Mouse (Mus musculus) monocyte, adult 2 months (primary cell): Measurements from ENCODE around the gene Serpina3n.
A peak's percentile ranks its signal among the peaks of the same experiment; 100 is the strongest.
"Not testable (repeated sequence)": the region's sequence is repeated elsewhere in the genome, so short reads cannot be mapped to it uniquely, and the experiment has no call there.

Experiments
- DNase-seq, 2 experiments: peaks; one replicate each; pipeline ENCODE4 v3.0.0; 2022; ENCODE audit warnings: low spot score in 2 of 2, low read depth in 1 of 2

Gene Serpina3n

GRCm38 (mm10) chr12:104406454-104406885, at the start of gene Serpina3n:
TSS of gene Serpina3n (plus strand) at chr12:104406729.
- no peak for DNase-seq

DNA sequence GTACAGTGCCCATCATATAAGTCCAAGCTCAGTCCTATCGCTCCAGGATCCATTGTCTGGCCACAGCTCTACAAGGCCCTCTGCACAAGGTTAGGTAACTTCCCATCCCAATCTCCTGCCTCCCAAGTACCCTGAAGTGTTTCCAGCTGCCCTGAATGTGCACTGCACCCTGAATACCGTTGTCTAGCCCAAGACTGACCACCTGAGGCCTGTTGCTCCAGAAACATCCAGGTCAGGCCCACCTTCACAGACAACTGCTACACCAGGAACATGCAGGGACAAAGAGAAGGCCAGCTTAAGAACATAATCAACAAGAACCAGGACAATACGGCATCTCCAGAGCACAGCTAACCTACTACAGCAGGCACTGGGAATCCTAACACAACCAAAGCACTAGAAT, 36.5 kb upstream of the Serpina3n start:
- no peak for DNase-seq

GRCm38 (mm10) chr12:104377179-104377578, 29.4 kb upstream of the Serpina3n start:
- not testable (repeated sequence) for DNase-seq

GRCm38 (mm10) chr12:104378351-104378750, 28.2 kb upstream of the Serpina3n start:
- DNase-seq = not testable (repeated sequence)

DNA sequence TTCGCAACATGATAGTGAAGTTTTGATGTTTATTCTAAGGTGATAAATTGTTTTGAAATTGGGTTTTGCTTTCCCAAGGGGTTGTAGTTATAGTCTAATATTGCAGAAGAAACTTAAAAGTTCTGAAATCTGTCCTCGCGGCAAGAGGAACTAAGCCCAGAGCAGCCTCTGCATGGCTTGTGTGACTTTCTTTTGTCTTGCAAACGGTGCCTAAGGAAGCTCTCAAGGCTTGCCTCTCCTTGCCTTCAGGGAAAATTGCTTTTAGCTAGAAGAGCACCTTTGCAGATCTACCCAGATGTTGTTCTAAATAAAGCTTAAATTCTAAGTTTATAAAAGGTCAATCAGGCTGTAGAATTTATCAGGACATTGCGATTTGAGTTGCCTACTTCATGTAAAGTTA, 27.7 kb upstream of the Serpina3n start:
- DNase-seq = not testable (repeated sequence)

GRCm38 (mm10) chr12:104379856-104380255, 26.7 kb upstream of the Serpina3n start:
- no peak for DNase-seq

DNA sequence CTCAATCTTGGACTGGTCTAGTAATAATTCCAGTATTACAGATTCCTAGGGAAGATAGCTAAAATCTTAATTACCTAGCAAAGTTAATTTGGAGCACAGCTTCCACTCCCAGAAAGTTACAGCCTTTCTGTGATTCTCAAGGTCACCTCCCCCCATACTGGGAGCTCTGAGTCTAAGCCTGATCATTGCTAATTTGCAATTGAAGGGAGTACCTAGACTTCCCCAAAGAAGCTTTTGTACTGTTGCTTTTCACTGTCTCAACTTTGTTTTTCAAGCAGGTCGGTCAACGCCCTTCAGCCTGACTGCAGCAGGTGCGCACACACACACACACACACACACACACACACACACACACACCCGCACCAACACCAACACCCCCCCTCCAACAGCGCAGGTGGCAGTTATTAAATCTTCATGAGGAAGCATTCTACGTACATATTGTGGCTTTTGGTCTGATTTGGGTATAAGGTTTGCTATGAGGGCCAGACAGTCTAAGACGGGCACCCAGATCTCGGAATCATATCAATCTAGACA, 25.4 kb upstream of the Serpina3n start:
- DNase-seq = not testable (repeated sequence)

DNA sequence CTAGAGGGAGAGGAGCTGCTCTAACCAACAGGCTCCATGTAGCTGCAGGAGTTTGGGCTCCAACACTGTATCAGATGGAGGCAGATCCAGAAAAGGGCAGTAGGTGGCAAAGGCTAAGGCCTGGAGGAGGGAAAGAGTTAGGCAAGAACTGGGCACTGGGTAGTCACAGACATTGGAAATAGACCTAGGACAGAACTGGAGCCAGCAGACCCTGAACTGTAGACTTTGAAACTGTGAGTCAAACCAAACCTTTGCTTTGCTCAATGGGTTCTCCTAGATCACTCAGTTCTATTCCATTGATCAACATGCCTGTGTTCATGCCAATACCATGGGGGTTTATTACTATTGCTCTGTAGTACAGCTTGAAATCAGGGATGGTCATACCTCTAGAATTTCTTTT, 20.5 kb upstream of the Serpina3n start:
- not testable (repeated sequence) for DNase-seq

GRCm38 (mm10) chr12:104386878-104387277, 19.7 kb upstream of the Serpina3n start:
- DNase-seq = not testable (repeated sequence)

DNA sequence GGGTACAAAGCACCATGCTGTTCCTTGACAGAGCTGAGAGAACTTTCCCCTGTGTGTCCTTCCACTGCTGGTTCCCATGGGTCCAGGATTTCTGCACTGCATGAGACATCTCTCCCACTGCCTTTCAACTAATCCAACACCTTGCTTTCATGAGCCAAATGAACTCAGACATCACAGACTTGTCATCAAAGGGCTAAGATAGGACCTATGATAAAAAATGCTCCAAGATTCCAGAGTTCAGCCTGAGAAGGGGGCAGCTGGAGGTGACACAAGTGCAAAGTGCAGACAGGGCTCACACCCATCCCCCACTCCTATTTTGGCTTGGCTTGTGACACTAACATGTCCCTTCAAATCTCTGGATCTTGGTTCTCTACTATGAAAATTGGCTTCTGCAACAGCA, 18.1 kb upstream of the Serpina3n start:
- no peak for DNase-seq

DNA sequence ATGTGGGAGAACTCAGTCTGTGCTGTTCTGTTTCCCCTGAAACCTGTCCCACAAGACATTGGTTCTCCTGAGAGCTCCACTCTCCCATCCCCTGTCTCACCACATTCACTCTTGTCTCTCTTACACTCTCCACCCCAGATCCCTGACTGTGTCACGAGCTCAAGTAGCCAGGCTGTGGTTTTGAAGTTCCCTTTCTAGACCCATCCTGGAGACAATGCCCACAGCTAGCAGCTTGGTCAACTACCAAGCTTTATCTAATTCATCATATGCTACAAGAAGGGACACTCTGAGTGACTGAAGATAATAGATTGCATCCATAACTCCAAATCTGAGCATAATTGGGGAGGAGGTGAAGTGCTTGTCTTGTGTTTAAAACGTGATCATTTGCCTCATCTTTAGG, 15.5 kb upstream of the Serpina3n start:
- DNase-seq = not testable (repeated sequence)

DNA sequence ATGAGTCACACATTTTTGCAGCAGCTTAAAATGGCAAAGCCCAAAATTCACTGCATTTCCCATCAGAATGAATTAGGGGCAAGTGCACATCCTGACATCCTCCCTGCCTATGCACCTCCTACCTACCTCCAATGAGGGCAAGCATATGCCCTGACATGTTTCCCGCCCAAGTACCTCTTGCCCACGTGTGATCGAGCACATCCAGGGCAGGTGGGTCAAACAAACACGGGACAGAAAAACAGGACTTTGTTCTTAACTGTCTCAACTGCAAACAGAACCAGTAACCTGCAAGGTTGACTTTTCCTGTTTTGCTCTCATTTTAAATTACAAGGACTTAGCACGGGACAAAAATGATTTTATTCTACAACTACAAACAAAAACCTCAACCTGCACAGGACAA, 2.6 kb upstream of the Serpina3n start:
- no peak for DNase-seq

- DNase-seq = no peak
Measured at GRCm38 (mm10) chr12:104412507-104412906, 6.0 kb downstream of the Serpina3n start.

DNA sequence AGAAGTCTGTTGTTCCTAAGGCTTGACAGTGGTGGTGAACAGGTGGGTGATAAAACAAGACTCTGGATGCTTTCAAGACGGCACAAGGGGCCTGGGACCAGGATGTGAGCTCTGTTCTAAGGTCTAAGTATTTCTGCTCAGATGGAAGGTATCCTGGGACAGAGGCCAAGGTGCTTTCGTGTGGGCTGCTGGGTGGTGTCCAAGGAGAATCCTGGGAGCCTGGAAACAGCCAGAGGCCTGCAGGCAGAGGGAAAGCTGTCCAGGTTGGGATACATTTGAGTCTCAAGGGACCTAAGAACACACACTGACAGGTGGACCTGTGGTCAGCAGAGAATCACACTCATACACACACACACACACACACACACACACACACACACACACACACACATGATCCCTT, 8.0 kb downstream of the Serpina3n start:
- no peak for DNase-seq

GRCm38 (mm10) chr12:104415625-104416315, 9.2 kb downstream of the Serpina3n start:
- DNase-seq = no peak

GRCm38 (mm10) chr12:104418340-104419135, 12.0 kb downstream of the Serpina3n start:
- DNase-seq = peak in 1 of 2 experiments; percentile 15

DNA sequence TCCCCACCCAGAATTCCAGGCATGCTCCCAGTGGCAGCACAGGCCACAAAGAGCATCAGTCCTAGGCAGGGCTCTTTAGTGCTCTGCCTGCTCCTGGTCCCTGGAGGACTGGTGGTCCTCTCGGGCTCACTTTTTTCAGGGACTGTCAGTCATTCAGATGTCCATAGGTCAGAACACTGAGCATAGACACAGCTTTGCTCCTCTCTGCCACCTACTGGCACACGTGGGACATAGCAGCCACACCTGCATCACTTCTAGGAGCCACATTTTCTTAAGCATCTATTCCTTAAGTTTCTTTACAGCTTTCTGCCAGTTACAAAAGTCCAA, 12.6 kb downstream of the Serpina3n start:
- no peak for DNase-seq

DNA sequence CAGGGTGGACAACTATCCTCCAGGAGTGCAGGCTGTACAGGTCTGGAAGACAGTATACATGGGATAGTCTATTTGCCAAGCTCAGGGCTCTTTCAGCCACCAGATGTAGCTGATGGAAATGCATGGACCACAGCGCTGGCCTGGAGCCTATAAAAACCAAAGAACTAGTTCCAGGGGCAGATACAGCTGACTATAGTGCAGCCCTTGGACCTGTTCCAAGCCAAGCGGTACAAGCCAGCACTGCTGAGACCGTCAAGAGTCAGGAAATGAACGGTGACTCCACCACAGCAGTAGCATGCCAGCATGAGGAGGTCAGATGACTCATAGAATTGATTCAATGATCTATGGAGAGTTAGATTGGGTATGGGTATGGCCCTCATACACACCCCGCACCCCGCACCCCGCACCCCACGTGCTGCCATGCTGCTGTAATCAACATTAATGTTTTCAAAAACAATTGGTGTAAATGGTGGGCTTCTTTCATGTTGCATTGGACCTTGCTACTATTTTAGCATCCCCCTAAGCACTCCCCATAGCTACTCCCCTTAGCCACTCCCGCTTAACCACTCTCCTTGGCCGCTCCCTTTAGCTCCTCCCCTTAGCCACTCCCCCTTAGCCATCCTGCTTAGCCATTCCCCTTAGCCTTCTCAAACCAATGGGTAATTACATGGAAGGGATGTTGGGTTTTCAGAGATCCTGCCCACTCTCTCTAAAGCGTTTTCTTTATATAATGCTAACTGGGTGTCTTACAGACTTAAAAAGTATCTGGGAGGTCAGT, 16.3 kb downstream of the Serpina3n start:
- no peak for DNase-seq

DNA sequence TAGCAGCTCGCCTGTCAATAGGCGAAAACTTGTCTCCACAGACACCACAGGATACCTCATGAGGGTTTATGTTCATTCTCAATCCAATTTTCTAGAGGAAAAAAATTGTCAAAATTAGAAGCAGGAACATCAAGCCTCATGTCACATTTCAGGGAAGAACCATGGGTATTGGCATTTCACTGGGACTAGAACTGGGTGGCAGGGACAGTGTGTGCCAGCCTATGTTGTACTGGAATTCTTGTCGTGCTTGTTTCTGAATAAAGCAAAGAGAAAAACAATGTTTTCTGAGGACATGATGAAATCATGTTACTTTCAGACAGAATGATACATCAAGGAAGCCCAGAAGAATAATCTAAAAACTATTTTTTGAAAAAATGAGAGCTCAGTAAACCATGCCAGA, 19.1 kb downstream of the Serpina3n start:
- no peak for DNase-seq

DNA sequence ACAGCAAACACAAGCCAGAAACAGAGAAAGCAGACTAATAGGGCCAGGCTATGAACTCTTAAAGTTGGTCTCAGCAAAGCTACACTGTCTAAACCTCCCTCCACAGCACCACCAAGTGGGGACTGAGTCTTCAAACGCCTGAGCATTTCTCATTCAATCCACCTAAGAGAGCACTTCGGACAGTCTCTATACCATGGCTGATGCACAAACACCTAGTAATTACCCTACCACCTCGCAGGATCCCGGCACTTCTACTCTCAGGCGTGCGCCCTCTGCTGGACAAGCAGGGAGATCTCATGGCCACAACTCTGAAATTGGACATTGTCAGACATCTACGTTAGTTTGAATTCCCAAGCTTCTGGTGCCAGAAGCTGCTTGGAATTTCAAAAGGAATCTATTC, 20.4 kb downstream of the Serpina3n start:
- DNase-seq = no peak

GRCm38 (mm10) chr12:104431359-104431758, 24.8 kb downstream of the Serpina3n start:
- no peak for DNase-seq
